Mouse (Mus musculus) kidney, embryonic 15.5 days (tissue): ENCODE data around the gene Tesc. TPM values are rescaled to one million over a fixed set of nuclear protein-coding genes. Genes with fewer than 3 reads are reported as not detected.

Source experiments
- ATAC-seq: fragments of 200-750 bp; cut with Nextera tagmentation; replicated peaks from 2 replicates; pipeline ENCODE4 v1.8.0; 2017; ENCODE audit warnings: moderate TSS enrichment; ENCODE audit not compliant: low FRiP score
- H3K27ac ChIP-seq: fragments of 300-500 bp; sonication (generic); 2 replicates; pipeline ENCODE4 v1.5.1; 2015; ENCODE audit warnings: mild to moderate bottlenecking, inconsistent platforms
- H3K27me3 ChIP-seq: fragments of 300-500 bp; sonication (generic); 2 replicates; pipeline ENCODE4 v1.6.1; 2015; ENCODE audit warnings: inconsistent platforms
- H3K36me3 ChIP-seq: fragments of 300-500 bp; sonication (generic); 2 replicates; pipeline ENCODE4 v1.6.1; 2015; ENCODE audit warnings: inconsistent platforms
- H3K4me1 ChIP-seq: fragments of 300-500 bp; sonication (generic); 2 replicates; pipeline ENCODE4 v1.6.1; 2015; ENCODE audit warnings: inconsistent platforms
- H3K4me2 ChIP-seq: fragments of 300-500 bp; sonication (generic); 2 replicates; pipeline ENCODE4 v1.6.1; 2015; ENCODE audit warnings: moderate library complexity, mild to moderate bottlenecking, inconsistent platforms
- H3K4me3 ChIP-seq: fragments of 300-500 bp; sonication (generic); replicated peaks from 2 replicates; pipeline ENCODE4 v1.5.1; 2015; ENCODE audit warnings: mild to moderate bottlenecking, inconsistent platforms
- H3K9ac ChIP-seq: fragments of 300-500 bp; sonication (generic); 2 replicates; pipeline ENCODE4 v1.6.1; 2015; ENCODE audit warnings: mild to moderate bottlenecking, inconsistent platforms
- H3K9me3 ChIP-seq: fragments of 300-500 bp; sonication (generic); replicated peaks from 2 replicates; pipeline ENCODE4 v1.6.1; 2016; ENCODE audit warnings: inconsistent platforms
- WGBS: fragments of 180-500 bp; shearing (Covaris S2); methylation state at CpG from one replicate; pipeline ENCODE4 v1.1.7; 2015; ENCODE audit warnings: mixed read lengths; 5-methylcytosine and 5-hydroxymethylcytosine counted together
- polyA plus RNA-seq: library from polyadenylated mRNA; unstranded; fragments of >200 nt; fragmentation: Nextera tagmentation; extraction: Ambion mirVana; gene quantifications from 2 replicates; pipeline ENCODE4 v1.2.1, GENCODE M21; 2015

The Tesc gene
- polyA plus RNA-seq, 1 experiment from 2014 or later = 17.1 TPM

- ATAC-seq = no peak
- WGBS = 65% methylated on average over 6 of the region's 6 CpGs
- no peak overlapping the region for H3K4me2 ChIP-seq
- H3K4me1 ChIP-seq = peaks cover 31% of the 10 kb centered on the region
- H3K36me3 ChIP-seq = no peaks in the 10 kb centered on the region
- no peak overlapping the region for H3K9ac ChIP-seq
- H3K27ac ChIP-seq = no peak overlapping the region
- H3K27me3 ChIP-seq = peaks cover 25% of the 10 kb centered on the region
- H3K4me3 ChIP-seq = no peak overlapping the region
- peaks cover 10% of the 10 kb centered on the region for H3K9me3 ChIP-seq
These were observed 6.2 kb downstream of the Tesc start for GRCm38 (mm10) chr5:118033740-118034139.

- Histone ChIP-seq H3K9me3 (peaks cover 10% of the 10 kb centered on the region), H3K4me3 (no peak overlapping the region), H3K36me3 (no peaks in the 10 kb centered on the region), H3K27ac (no peak overlapping the region), H3K27me3 (peaks cover 16% of the 10 kb centered on the region), H3K4me2 (no peak overlapping the region), H3K9ac (no peak overlapping the region), H3K4me1 (peaks cover 22% of the 10 kb centered on the region)
- 81% methylated on average over 1 of the region's 1 CpGs for WGBS
- no peak for ATAC-seq
These were observed 7.1 kb downstream of the Tesc start for GRCm38 (mm10) chr5:118034632-118035031.

- H3K9me3 ChIP-seq = peaks cover 10% of the 10 kb centered on the region
- H3K27ac ChIP-seq = no peak overlapping the region
- H3K36me3 ChIP-seq = no peaks in the 10 kb centered on the region
- H3K4me1 ChIP-seq = peaks cover 22% of the 10 kb centered on the region
- H3K27me3 ChIP-seq = 0 out of 2 replicates have a peak, but pooled peaks cover 6% of the 10 kb centered on the region
- no peak overlapping the region for H3K4me2 ChIP-seq
- 65% methylated on average over 3 of the region's 3 CpGs for WGBS
- H3K9ac ChIP-seq = no peak overlapping the region
- no peak for ATAC-seq
- H3K4me3 ChIP-seq = no peak overlapping the region
These were observed 8.2 kb downstream of the Tesc start for GRCm38 (mm10) chr5:118035786-118036185.

- WGBS = 38% methylated on average over 25 of the region's 25 CpGs
- H3K9ac ChIP-seq = no peak overlapping the region
- H3K4me2 ChIP-seq = peak overlapping the region; percentile 37
- peaks cover 22% of the 10 kb centered on the region for H3K4me1 ChIP-seq
- H3K27me3 ChIP-seq = no peaks in the 10 kb centered on the region
- ATAC-seq = no peak
- peaks cover 10% of the 10 kb centered on the region for H3K9me3 ChIP-seq
- 0 out of 2 replicates have a peak overlapping the region, but pooled peaks have one; percentile 11 for H3K27ac ChIP-seq
- H3K36me3 ChIP-seq = no peaks in the 10 kb centered on the region
- no peak overlapping the region; the same call in 1 of the 2 replicates for H3K4me3 ChIP-seq
These were observed 9.6 kb downstream of the Tesc start for GRCm38 (mm10) chr5:118036888-118037797.

GRCm38 (mm10) chr5:118037798-118038484, 10.4 kb downstream of the Tesc start:
- Histone ChIP-seq H3K9me3 (peaks cover 10% of the 10 kb centered on the region), H3K27ac (0 out of 2 replicates have a peak overlapping the region, but pooled peaks have one; percentile 11), H3K36me3 (no peaks in the 10 kb centered on the region), H3K27me3 (no peaks in the 10 kb centered on the region), H3K4me1 (peaks cover 22% of the 10 kb centered on the region), H3K4me2 (peak overlapping the region; percentile 37), H3K4me3 (no peak overlapping the region; the same call in 1 of the 2 replicates), H3K9ac (no peak overlapping the region)
- peak; percentile 72 for ATAC-seq
- WGBS = 14% methylated on average over 10 of the region's 10 CpGs

- H3K4me2 ChIP-seq = no peak overlapping the region
- H3K27me3 ChIP-seq = no peaks in the 10 kb centered on the region
- no peak overlapping the region for H3K9ac ChIP-seq
- H3K27ac ChIP-seq = no peak overlapping the region
- WGBS = 43% methylated on average over 12 of the region's 12 CpGs
- H3K4me3 ChIP-seq = no peak overlapping the region
- no peak for ATAC-seq
- H3K9me3 ChIP-seq = peaks cover 10% of the 10 kb centered on the region
- H3K36me3 ChIP-seq = no peaks in the 10 kb centered on the region
- peaks cover 19% of the 10 kb centered on the region for H3K4me1 ChIP-seq
These were observed 11.7 kb downstream of the Tesc start for GRCm38 (mm10) chr5:118039241-118039668.

- 87% methylated on average over 6 of the region's 6 CpGs for WGBS
- Histone ChIP-seq H3K9me3 (no peaks in the 10 kb centered on the region; the same call in 1 of the 2 replicates), H3K9ac (no peak overlapping the region), H3K4me3 (no peak overlapping the region), H3K4me1 (peaks cover 7% of the 10 kb centered on the region), H3K4me2 (no peak overlapping the region), H3K27ac (no peak overlapping the region), H3K36me3 (no peaks in the 10 kb centered on the region), H3K27me3 (no peaks in the 10 kb centered on the region)
- ATAC-seq = no peak
These were observed 15.1 kb downstream of the Tesc start for GRCm38 (mm10) chr5:118042599-118042998.

GRCm38 (mm10) chr5:118043761-118044160, 16.2 kb downstream of the Tesc start:
- Histone ChIP-seq H3K9me3 (no peaks in the 10 kb centered on the region; the same call in 1 of the 2 replicates), H3K36me3 (no peaks in the 10 kb centered on the region), H3K27ac (no peak overlapping the region), H3K4me2 (no peak overlapping the region), H3K27me3 (no peaks in the 10 kb centered on the region), H3K4me1 (no peaks in the 10 kb centered on the region), H3K4me3 (no peak overlapping the region), H3K9ac (no peak overlapping the region)
- ATAC-seq = no peak
- WGBS = 82% methylated on average over 4 of the region's 4 CpGs

- Histone ChIP-seq H3K27ac (no peak overlapping the region), H3K4me2 (no peak overlapping the region), H3K27me3 (no peaks in the 10 kb centered on the region), H3K36me3 (no peaks in the 10 kb centered on the region), H3K9me3 (no peaks in the 10 kb centered on the region; the same call in 1 of the 2 replicates), H3K4me3 (no peak overlapping the region), H3K9ac (no peak overlapping the region), H3K4me1 (no peaks in the 10 kb centered on the region)
- no peak for ATAC-seq
- WGBS = 85% methylated on average over 6 of the region's 6 CpGs
These were observed 17.4 kb downstream of the Tesc start for GRCm38 (mm10) chr5:118044907-118045306.

- H3K4me2 ChIP-seq = no peak overlapping the region
- no peak overlapping the region for H3K4me3 ChIP-seq
- no peak for ATAC-seq
- no peaks in the 10 kb centered on the region; the same call in 1 of the 2 replicates for H3K9me3 ChIP-seq
- H3K9ac ChIP-seq = no peak overlapping the region
- WGBS = 93% methylated on average over 9 of the region's 9 CpGs
- H3K27me3 ChIP-seq = no peaks in the 10 kb centered on the region
- H3K27ac ChIP-seq = no peak overlapping the region
- H3K36me3 ChIP-seq = no peaks in the 10 kb centered on the region
- peaks cover under 1% of the 10 kb centered on the region; the same call in 1 of the 2 replicates for H3K4me1 ChIP-seq
These were observed 17.8 kb downstream of the Tesc start for GRCm38 (mm10) chr5:118045385-118045784.

GRCm38 (mm10) chr5:118047091-118047757, 19.7 kb downstream of the Tesc start:
- no peak overlapping the region for H3K9ac ChIP-seq
- H3K27ac ChIP-seq = no peak overlapping the region
- no peaks in the 10 kb centered on the region for H3K36me3 ChIP-seq
- no peak for ATAC-seq
- no peaks in the 10 kb centered on the region for H3K9me3 ChIP-seq
- no peaks in the 10 kb centered on the region for H3K27me3 ChIP-seq
- WGBS = 82% methylated on average over 14 of the region's 14 CpGs
- no peak overlapping the region for H3K4me3 ChIP-seq
- H3K4me2 ChIP-seq = no peak overlapping the region
- H3K4me1 ChIP-seq = peaks cover 4% of the 10 kb centered on the region
